Mouse (Mus musculus): ENCODE measurements around the gene Fabp6.

GRCm38 (mm10) chr11:43604207-43604606 is 2.9 kb upstream of the Fabp6 start:
- TF ChIP-seq CTCF (IDR thresholded peaks at IDR 0.05; ENCODE audit: low read depth, low read length): no peak
- no peak for TF ChIP-seq POLR2AphosphoS5 (IDR thresholded peaks at IDR 0.05; ENCODE audit: insufficient replicate concordance, low read depth, low read length)
- no peak for TF ChIP-seq GATA2 (IDR thresholded peaks at IDR 0.05; ENCODE audit: borderline replicate concordance, low read depth, low read length)

Data from G1E (cell line).